Mouse (Mus musculus): ENCODE data around the gene Klhl12. TPM values are rescaled to one million over a fixed set of nuclear protein-coding genes. Genes with fewer than 3 reads are reported as not detected.

Gene Klhl12
- total and polyA plus RNA-seq, 2 experiments from 2014 or later = 13.6 to 17.5 TPM

- no peak for DNase-seq (ENCODE audit: low spot score)
- peak overlapping the region; percentile 84 for H3K9ac ChIP-seq (replicated peaks; ENCODE audit: low read depth, low read length)
- 17% methylated on average over 5 of the region's 5 CpGs for WGBS
- H3K4me1 ChIP-seq (ENCODE audit: control insufficient read depth, insufficient read depth) = peaks cover 13% of the 10 kb centered on the region
- no peak overlapping the region for H3K27ac ChIP-seq (ENCODE audit: low read depth)
- H3K27me3 ChIP-seq (ENCODE audit: control insufficient read depth, insufficient read depth, low read length) = no peaks in the 10 kb centered on the region
- no peak for ATAC-seq (ENCODE audit: insufficient read depth, low read depth)
- H3K36me3 ChIP-seq (replicated peaks; ENCODE audit: control insufficient read depth, insufficient read depth, low read length) = peaks cover 26% of the 10 kb centered on the region
- no peaks in the 10 kb centered on the region for H3K9me3 ChIP-seq (replicated peaks; ENCODE audit: control insufficient read depth, low read length)
- peak overlapping the region; percentile 88 for H3K4me3 ChIP-seq (ENCODE audit: low read depth, low read length)
- H3K4me2 ChIP-seq (ENCODE audit: low read depth, low read length) = peak overlapping the region; percentile 77
- TF ChIP-seq CTCF (IDR thresholded peaks at IDR 0.05; ENCODE audit: low read depth) = no peak
- TF ChIP-seq EP300 (IDR thresholded peaks at IDR 0.05; ENCODE audit: low read depth) = no peak
These were observed 729 bp downstream of the Klhl12 start for GRCm38 (mm10) chr1:134456060-134456459.

GRCm38 (mm10) chr1:134458139-134458727 lies 2.9 kb downstream of the Klhl12 start:
- ATAC-seq (ENCODE audit: insufficient read depth, low read depth) (no peak), DNase-seq (ENCODE audit: low spot score) (no peak)
- H3K4me2 ChIP-seq (ENCODE audit: low read depth, low read length) = no peak overlapping the region
- no peak for TF ChIP-seq EP300 (IDR thresholded peaks at IDR 0.05; ENCODE audit: low read depth)
- TF ChIP-seq CTCF (IDR thresholded peaks at IDR 0.05; ENCODE audit: low read depth) = no peak
- peaks cover 13% of the 10 kb centered on the region for H3K4me1 ChIP-seq (ENCODE audit: control insufficient read depth, insufficient read depth)
- WGBS = 90% methylated on average over 7 of the region's 7 CpGs
- H3K4me3 ChIP-seq (ENCODE audit: low read depth, low read length) = no peak overlapping the region
- H3K9ac ChIP-seq (replicated peaks; ENCODE audit: low read depth, low read length) = no peak overlapping the region
- H3K9me3 ChIP-seq (replicated peaks; ENCODE audit: control insufficient read depth, low read length) = no peaks in the 10 kb centered on the region
- H3K36me3 ChIP-seq (replicated peaks; ENCODE audit: control insufficient read depth, insufficient read depth, low read length) = peaks cover 39% of the 10 kb centered on the region
- H3K27me3 ChIP-seq (ENCODE audit: control insufficient read depth, insufficient read depth, low read length) = no peaks in the 10 kb centered on the region
- no peak overlapping the region for H3K27ac ChIP-seq (ENCODE audit: low read depth)

- H3K4me1 ChIP-seq (ENCODE audit: control insufficient read depth, insufficient read depth) = peaks cover 7% of the 10 kb centered on the region; the same call in 1 of the 2 replicates
- H3K4me2 ChIP-seq (ENCODE audit: low read depth, low read length) = no peak overlapping the region
- no peak overlapping the region for H3K9ac ChIP-seq (replicated peaks; ENCODE audit: low read depth, low read length)
- H3K9me3 ChIP-seq (replicated peaks; ENCODE audit: control insufficient read depth, low read length) = no peaks in the 10 kb centered on the region
- ATAC-seq (ENCODE audit: insufficient read depth, low read depth) (no peak), DNase-seq (ENCODE audit: low spot score) (no peak)
- no peak overlapping the region for H3K27ac ChIP-seq (ENCODE audit: low read depth)
- H3K27me3 ChIP-seq (ENCODE audit: control insufficient read depth, insufficient read depth, low read length) = no peaks in the 10 kb centered on the region
- WGBS = 92% methylated on average over 1 of the region's 1 CpGs
- H3K4me3 ChIP-seq (ENCODE audit: low read depth, low read length) = no peak overlapping the region
- H3K36me3 ChIP-seq (replicated peaks; ENCODE audit: control insufficient read depth, insufficient read depth, low read length) = peaks cover 58% of the 10 kb centered on the region
- no peak for TF ChIP-seq CTCF (IDR thresholded peaks at IDR 0.05; ENCODE audit: low read depth)
- no peak for TF ChIP-seq EP300 (IDR thresholded peaks at IDR 0.05; ENCODE audit: low read depth)
These were observed 5.3 kb downstream of the Klhl12 start for GRCm38 (mm10) chr1:134460294-134461284.

GRCm38 (mm10) chr1:134484623-134485022 lies 29.3 kb downstream of the Klhl12 start:
- 82% methylated on average over 2 of the region's 2 CpGs for WGBS
- DNase-seq (ENCODE audit: low spot score) (no peak), ATAC-seq (ENCODE audit: insufficient read depth, low read depth) (no peak)
- H3K9ac ChIP-seq (replicated peaks; ENCODE audit: low read depth, low read length) = no peak overlapping the region
- H3K9me3 ChIP-seq (replicated peaks; ENCODE audit: control insufficient read depth, low read length) = no peaks in the 10 kb centered on the region
- peaks cover 57% of the 10 kb centered on the region for H3K36me3 ChIP-seq (replicated peaks; ENCODE audit: control insufficient read depth, insufficient read depth, low read length)
- no peak for TF ChIP-seq CTCF (IDR thresholded peaks at IDR 0.05; ENCODE audit: low read depth)
- no peak for TF ChIP-seq EP300 (IDR thresholded peaks at IDR 0.05; ENCODE audit: low read depth)
- no peak overlapping the region for H3K27ac ChIP-seq (ENCODE audit: low read depth)
- no peaks in the 10 kb centered on the region for H3K4me1 ChIP-seq (ENCODE audit: control insufficient read depth, insufficient read depth)
- no peaks in the 10 kb centered on the region for H3K27me3 ChIP-seq (ENCODE audit: control insufficient read depth, insufficient read depth, low read length)
- H3K4me2 ChIP-seq (ENCODE audit: low read depth, low read length) = no peak overlapping the region
- no peak overlapping the region for H3K4me3 ChIP-seq (ENCODE audit: low read depth, low read length)

- peaks cover 44% of the 10 kb centered on the region for H3K36me3 ChIP-seq (replicated peaks; ENCODE audit: control insufficient read depth, insufficient read depth, low read length)
- ATAC-seq (ENCODE audit: insufficient read depth, low read depth) = no peak
- peaks cover 11% of the 10 kb centered on the region; the same call in 1 of the 2 replicates for H3K4me1 ChIP-seq (ENCODE audit: control insufficient read depth, insufficient read depth)
- no peak for DNase-seq (ENCODE audit: low spot score)
- no peaks in the 10 kb centered on the region for H3K9me3 ChIP-seq (replicated peaks; ENCODE audit: control insufficient read depth, low read length)
- H3K4me3 ChIP-seq (ENCODE audit: low read depth, low read length) = no peak overlapping the region
- no peak overlapping the region for H3K9ac ChIP-seq (replicated peaks; ENCODE audit: low read depth, low read length)
- TF ChIP-seq CTCF (IDR thresholded peaks at IDR 0.05; ENCODE audit: low read depth) (no peak), EP300 (IDR thresholded peaks at IDR 0.05; ENCODE audit: low read depth) (no peak)
- H3K27ac ChIP-seq (ENCODE audit: low read depth) = no peak overlapping the region
- 87% methylated on average over 6 of the region's 6 CpGs for WGBS
- H3K27me3 ChIP-seq (ENCODE audit: control insufficient read depth, insufficient read depth, low read length) = no peaks in the 10 kb centered on the region
- no peak overlapping the region for H3K4me2 ChIP-seq (ENCODE audit: low read depth, low read length)
These were observed 35.8 kb downstream of the Klhl12 start for GRCm38 (mm10) chr1:134490903-134491801.

Measured in heart, postnatal 0 days (tissue).